Mouse (Mus musculus) cortical plate, adult 2 months (tissue): ENCODE data around the gene Fat1.

Experiments used
- CTCF ChIP-seq: fragments of 200-500 bp; IDR thresholded peaks from 2 replicates; pipeline ENCODE4 v1.5.1; 2011; ENCODE audit warnings: mild to moderate bottlenecking, control low read depth, low read length; ENCODE audit not compliant: insufficient read depth; ENCODE audit errors: extremely low read depth
- POLR2A ChIP-seq: fragments of 200-500 bp; IDR thresholded peaks from 2 replicates; pipeline ENCODE4 v1.6.1; 2011; ENCODE audit warnings: mild to moderate bottlenecking, low read length, control low read depth; ENCODE audit not compliant: insufficient read depth; ENCODE audit errors: extremely low read depth

GRCm38 (mm10) chr8:44948597-44948996 is 13.3 kb downstream of the Fat1 start:
- TF ChIP-seq CTCF: no peak
- no peak for TF ChIP-seq POLR2A
